Mouse (Mus musculus): ENCODE results near the gene Ramp3.

Ramp3 gene

DNA sequence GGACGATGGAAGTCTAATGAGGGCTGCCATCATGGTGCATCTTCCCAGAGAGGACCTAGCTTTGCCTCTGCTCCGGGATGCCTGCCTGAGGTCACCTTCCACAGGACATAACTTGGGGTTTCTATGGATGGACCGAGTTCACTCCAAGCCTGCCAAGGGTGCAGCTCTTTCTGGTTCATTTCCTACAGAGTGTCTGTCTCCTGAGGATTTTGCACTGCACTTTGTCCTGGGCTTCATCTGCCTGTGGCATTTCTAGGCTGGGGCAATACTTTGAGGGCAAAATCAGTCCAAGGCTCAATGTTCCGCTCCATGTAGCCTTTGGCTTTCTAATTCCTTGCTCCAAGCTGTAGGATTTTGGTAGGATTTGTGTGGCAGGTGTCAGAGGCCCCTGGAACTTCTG lies 12.5 kb downstream of the Ramp3 start:
- no peak for DNase-seq (ENCODE audit: low spot score)

DNA sequence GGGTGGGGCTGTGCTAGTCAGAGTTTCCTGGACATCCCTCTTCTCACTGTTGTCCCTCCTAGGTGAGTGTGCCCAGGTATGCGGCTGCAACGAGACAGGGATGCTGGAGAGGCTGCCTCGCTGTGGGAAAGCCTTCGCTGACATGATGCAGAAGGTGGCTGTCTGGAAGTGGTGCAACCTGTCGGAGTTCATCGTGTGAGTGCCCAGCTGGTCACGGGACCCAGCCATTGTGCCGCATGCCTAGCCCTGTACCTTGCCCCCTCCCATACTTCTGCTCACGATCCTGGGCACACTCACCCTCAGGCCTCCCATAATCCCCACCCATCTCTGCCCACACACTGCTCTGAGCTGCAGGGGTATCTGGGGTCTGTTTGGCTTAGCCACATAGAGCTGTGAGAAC lies 16.4 kb downstream of the Ramp3 start:
- DNase-seq (ENCODE audit: low spot score): no peak

DNA sequence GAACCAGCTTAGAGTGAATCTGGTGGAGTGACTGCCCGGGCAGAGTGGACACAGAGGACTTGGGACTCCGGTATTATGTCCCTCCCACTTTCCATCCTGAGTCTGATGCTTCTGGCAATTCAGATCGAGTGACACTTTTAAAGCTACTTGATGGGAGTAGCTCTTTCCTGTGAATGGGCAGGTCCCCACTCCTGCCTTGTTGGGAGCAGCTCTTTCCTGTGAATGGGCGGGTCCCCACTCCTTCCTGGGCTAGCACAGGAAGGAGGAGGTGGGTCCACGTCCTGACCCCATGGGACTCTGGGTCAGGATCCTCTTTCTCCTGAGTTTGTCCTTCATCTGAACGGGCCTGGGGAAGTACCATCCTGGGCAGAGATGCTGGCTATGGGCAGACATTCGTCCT lies 17.1 kb downstream of the Ramp3 start:
- DNase-seq (ENCODE audit: low spot score): no peak

DNA sequence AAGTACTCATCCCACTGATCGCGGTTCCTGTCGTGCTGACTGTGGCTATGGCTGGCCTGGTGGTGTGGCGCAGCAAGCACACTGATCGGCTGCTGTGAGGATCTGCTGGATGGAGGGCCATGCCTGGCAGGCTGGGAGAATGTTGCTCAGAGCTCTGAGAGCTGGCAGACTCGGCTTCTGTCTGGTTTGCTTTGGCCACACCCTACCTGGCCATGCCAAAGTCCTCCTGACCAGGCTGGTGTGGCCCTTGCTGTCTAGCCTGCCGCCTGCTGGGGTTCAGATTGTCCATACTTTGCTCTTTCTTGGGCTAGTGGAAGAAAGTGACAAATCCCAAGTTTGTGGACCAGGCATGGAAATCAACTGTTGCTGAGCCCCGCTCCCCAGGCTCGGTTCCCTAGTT lies 18.3 kb downstream of the Ramp3 start:
- DNase-seq (ENCODE audit: low spot score): no peak

DNA sequence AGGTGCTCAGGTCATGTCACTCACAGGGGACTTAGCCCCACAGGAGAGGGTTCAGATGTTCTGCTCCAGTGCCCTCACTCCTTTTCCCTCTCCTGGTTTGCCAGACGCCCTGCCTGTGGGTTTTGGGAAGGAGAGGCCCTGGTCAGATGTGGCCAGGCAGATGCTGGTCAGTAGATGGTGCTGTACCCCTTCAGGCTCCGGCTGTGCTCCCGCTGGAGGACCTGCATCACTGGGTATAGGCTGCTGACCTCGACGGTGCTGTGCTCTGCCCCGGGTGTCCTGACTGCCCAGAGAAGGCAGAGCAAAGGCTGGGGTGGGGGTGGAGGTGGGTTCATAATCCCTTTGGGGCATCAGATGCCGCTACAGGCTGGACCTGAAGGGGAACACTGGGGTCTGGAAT lies 19.2 kb downstream of the Ramp3 start:
- peak; percentile 55 for DNase-seq (ENCODE audit: low spot score)

DNA sequence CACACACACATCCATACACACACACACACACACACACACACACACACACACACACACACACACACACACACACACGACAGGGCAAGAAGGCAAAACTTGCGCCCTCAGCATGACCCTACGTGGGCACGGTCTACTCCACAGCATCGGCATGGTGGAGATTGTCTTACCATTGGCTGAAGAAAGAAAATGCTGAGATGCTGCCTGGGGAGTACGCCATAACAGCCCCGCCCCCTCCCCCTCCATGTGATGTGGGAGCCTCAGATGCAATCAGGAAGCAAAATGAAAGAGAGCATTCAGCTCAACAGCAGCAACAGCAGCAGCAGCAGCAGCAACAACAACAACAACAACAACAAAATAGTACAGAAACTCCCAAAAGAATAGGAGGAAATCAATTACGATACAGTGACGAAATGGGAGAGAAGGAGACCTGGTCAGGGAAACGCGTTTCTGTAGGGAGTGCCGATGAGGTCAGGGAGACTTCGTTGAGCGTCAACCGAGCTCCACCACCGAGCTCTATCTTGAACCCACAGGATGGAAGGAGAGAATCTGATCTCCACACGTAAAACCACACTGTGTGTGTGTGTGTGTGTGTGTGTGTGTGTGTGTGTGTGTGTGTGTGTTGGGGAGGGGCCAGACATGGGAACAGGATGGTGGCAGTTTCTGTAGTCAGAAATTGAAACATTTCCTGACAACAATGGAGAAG lies 21.5 kb downstream of the Ramp3 start:
- no peak for DNase-seq (ENCODE audit: low spot score)

DNA sequence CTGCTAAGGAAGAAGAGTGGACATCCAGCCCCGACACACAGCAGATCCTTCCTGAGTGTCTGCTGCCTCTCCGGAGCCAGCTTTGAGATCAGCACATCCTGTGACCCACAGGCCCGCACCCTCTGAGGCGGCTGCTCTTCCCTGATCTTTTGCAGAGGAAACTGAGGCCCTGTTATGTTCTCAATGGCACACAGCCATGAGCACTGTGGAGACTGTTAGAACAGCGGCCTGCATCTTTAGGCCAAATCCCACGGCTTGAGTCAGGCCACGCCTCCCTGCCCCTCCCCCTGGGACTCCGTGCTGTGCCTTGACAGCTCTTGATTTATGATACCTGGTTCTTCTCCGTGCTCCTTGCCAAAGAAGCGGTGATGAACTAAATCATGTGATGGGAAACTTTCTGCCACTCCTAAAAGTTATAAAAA lies 22.1 kb downstream of the Ramp3 start:
- peak; percentile 67 for DNase-seq (ENCODE audit: low spot score)

DNA sequence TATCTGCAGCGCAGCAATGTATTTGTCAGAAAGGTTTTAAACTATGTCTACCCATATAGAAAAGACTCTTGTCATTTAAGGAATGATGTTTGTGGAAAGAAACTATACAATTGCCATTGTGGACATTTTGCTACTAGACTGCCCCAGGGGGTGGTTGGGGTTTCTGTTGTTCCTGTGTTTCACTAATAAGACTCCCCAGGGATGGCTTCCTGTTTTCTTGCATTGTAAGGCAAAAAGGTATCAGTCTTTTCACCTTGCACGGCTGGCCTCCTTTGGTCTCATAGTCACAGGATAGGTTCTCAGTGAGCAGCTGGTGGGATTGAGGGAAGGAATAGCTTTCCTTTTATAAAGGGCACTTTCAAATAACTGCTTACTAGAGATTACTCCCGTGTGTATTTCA lies 26.4 kb downstream of the Ramp3 start:
- DNase-seq (ENCODE audit: low spot score): no peak

DNA sequence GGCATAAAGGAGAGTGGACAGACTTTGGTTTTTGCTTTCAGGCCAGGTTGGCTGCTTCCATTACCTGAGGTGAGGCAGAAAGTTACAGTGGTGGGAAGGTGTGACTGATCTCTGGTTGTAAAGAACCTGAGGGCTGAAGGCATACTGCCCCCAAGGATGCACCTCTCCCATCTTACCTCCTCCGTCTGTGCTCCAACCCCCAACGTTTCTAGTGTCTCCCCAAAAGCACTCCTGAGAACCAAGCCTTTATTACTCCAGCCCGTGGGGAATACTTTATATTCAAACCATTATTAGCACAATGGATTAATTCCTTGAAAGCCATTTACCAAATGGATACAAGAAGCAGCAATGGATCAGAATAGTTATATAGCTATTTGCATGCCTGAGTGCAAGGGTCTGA lies 30.6 kb downstream of the Ramp3 start:
- DNase-seq (ENCODE audit: low spot score): no peak

DNA sequence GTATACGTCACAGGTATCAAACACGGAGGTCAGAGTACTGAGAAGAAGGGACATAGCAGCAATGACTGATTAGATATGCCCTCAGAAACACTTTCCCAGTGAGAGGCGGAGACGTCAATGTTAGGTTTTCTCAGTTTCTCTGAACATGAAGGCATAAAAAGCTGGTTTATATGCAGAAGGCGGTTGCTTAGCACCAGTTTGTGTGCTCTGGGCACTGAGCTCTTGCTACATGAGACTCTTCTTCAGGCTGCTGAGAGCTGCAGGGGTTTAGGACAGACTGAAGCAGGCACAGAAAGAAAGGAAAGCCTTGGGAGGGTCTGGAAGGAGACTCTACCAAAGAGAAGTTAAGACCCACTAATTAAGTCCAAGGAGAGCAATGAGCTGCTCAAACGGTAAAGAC lies 34.0 kb downstream of the Ramp3 start:
- DNase-seq (ENCODE audit: low spot score): no peak

DNA sequence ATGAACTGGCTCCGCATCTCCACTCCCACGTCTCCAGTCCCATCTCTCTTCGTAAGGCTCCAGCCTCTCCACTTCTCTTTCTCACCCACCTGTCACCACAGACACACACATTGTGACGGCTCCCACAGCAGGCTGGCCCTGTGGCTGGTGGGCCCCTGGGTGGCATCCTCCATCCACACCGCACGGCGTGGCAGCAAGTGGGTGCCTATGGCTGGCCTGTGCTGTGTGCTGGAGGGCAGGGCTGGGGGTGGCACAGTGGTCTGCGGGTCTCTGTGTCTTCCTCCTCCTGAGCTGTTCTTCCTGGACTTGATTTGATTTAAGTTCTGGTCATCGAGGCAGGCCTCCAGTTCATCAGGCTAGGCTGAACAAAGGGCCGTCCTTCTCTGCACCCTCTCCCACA lies 35.8 kb downstream of the Ramp3 start:
- no peak for DNase-seq (ENCODE audit: low spot score)

DNA sequence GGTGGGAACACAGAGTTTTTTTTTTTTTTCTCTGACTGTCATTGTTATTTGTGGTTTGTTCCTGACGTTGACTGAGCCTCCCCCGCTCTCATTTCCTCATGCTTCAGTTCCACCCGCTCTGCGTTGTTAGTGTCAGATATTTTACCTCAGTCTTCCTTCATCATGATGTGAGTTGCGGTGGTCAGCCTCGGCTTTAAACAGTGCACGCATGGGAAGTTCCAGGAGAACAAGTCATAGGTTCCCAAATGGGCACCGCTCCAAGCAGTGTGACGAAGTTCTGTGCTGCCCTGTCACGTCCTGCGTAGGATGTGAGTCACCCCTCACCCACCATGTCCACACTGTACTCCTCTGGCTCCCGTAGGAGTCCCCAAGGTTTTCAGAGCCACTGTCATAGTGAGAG lies 36.9 kb downstream of the Ramp3 start:
- no peak for DNase-seq (ENCODE audit: low spot score)

DNA sequence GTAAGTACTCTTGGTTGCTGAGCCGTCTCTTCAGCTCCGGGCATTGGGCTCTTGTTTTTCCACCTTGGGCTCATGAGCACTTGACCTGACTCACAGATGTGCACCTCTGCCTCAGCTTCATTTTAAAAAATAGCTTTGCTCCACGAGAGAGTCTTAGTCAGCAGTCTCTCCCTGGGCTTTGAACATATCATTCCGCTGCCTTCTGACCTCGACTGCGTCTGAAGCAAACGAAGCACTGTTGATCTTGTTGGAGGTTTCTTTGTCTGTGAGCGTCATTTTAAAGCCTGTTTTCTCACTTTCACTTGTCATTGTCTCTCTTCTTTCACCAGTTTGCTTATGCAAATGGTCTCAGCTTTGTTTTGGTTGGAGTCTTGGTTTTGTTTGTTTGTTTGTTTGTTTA lies 38.2 kb downstream of the Ramp3 start:
- no peak for DNase-seq (ENCODE audit: low spot score)

DNA sequence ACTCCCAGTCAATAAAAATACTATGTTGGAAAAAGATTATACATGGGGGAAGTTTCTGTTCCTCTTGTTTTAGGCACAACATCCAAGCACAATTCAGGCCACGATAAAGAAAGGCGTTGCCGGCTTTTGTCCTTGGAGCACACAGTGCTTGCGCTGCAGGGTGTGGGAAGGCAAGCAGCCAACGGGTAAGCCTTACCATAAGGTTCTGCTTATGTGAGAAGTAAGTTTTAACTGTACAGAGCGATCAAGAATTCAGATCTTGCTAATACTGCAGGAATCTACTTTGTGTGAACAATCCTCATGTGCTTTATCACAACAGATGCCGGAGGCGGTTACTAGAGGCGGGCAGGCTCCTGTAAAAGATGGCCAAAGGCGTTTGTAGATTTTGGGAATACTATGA lies 39.4 kb downstream of the Ramp3 start:
- no peak for DNase-seq (ENCODE audit: low spot score)

DNA sequence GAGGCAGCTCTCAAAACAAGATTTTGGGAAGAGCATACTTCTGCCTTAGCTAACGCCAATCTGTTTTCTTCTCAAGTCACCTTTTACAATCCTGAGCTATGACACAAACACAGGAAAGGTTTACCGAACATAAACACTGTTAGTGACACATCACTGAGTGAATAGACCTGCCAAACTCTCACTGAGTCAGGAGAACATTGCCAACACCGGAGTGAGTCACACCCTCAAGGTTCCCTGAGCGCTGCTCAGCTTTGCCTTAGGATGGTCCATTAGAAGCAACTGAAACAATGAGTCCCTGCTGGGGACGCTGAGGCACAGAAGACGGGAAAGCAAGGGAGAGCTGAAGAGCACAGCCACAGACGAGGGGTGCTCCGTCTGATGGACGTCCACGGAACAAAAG lies 40.0 kb downstream of the Ramp3 start:
- DNase-seq (ENCODE audit: low spot score): no peak

DNA sequence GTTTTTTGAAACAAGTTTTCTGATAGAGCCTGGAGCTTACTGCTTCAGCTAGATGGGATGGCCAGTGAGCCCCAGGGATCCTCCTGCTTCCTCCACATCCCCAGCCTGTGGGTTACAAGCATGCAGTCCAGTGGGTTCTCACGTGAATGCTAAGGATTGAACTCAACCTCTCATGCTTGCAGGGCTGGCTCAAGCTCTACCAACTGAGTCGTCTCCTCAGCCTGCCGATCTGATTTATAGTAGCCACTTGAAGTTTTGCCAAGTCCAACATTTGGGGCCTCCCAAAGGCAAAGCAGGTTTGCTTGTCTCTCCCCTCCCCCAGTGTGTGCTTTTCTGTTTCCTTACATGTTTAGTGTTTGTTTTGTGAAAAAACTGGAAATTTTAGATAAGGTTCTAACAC lies 43.9 kb downstream of the Ramp3 start:
- no peak for DNase-seq (ENCODE audit: low spot score)

DNA sequence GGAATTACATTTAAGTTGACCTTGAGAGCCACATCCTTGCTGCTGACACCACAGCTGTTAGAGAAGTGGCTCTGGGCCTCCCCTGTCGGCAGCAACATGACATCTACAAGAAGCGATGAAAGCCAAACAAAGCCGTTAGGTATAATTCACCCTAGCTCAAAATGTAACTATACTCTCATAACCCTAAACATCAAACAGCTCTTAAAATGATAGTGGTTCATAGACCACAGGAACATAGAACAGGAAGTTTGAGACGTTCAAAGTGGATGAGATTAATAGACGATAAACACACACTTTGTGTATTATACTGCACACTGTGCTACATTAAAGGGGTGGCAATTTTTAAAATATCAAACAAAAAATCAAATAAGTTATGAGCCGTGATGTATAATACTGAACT lies 46.5 kb downstream of the Ramp3 start:
- no peak for DNase-seq (ENCODE audit: low spot score)

DNA sequence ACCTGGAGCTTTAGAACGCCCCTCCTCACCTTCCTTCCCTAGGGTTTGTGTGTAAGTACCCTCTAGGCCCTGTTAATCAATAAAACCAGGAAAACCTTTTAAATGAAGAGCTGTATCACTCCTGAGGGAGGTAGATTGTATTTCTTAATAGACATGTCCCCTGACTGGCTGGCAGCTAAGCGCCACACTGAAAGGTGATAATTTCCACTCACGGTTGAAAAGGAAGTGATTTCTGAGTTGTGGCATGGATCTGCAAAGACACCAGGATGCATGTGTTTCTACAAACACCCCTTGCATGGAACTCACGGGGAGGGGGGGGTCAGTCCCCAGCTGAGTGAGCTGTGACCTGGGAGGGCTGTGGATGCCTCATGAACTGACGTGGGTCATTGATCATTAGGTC lies 47.2 kb downstream of the Ramp3 start:
- DNase-seq (ENCODE audit: low spot score): no peak

DNA sequence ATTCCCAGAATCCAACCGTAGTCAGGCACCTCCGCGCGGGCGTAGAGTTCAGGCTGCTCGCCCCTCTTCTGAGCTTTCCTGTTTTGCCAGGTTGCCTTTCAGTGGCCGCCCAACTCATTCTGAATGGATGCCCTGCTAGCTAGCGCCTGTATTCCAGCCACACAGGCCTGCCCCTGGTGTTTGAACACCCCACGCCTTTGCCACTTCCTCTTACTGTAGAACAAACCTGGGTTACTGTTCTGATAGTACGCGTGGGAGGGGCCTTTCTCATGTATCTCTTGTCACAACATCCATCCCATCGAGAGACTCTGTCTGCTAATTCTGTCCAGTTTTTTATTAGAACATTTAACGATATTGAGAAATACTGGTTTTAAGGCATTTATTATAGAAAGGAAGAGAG lies 48.5 kb downstream of the Ramp3 start:
- no peak for DNase-seq (ENCODE audit: low spot score)

DNA sequence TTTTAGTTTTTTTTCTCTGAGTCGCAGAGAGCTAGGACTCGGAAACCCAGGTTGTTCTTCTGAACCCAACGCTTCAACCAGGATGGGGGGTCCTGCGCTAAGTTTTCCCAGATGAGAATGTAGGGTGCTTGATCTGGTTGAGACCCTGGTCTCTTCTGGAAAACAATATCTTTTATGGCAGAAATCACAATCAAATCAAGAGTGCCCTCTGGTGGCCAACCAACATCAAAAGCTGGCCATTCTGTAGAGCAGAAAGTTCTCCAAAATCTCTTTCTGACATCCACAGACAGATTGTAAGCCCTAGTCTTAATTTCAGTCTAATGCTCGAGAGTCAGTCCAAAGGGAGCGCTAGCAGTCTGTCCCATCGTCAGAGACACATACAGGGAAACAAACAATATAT lies 50.1 kb downstream of the Ramp3 start:
- DNase-seq (ENCODE audit: low spot score): no peak

DNA sequence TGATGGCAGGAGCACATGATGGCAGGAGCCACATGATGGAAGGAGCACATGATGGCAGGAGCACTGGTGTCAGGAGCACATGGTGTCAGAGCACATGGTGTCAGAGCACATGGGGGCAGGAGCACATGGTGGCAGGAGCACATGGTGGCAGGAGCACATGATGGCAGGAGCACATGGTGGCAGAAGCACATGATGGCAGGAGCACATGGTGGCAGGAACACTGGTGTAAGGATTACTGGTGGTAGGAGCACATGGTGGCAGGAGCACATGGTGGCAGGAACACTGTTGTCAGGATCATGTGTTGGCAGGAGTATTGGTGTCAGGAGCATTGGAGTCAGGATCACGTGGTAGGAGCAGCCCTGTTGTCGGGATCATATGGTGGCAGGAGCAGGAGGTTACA lies 52.1 kb downstream of the Ramp3 start:
- no peak for DNase-seq (ENCODE audit: low spot score)

DNA sequence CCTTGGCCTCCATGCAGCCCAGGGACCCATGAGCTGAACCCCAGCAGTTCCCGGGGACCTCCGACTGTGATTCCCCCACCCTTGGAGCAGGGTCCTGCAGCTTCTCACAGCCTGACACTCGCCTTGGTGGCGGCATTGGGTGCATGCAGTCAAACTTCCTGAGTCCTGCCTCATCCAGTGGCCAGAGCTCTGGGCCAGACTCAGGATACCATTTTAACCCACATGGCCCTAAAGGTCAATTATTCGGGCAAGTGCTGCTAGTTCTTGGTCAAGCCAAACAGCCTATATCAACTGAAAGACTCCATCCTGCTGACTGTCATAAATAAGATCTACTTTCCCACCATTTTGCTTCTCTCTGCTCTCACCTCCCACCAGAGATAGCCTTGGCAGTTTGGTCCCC lies 62.4 kb downstream of the Ramp3 start:
- no peak for DNase-seq (ENCODE audit: low spot score)

DNA sequence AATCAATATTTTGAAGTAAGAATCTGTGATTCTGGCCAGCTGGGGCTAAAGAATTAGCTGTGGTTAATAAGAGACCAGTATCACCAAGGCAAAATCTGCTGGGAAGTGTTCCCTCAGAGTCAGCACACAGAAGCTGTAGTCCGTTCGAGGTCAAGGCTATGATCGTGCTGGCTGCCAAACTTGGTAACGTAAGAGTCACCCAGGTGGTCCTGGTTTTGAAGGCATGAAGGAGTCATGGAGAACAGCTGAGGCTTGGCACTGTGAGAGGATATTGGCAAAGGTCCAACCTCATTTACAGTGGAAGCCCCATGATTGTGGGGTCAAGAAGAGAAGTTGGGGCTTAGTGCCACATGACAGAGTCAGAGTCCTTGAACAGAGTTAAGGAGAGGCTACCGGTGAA lies 68.6 kb downstream of the Ramp3 start:
- DNase-seq (ENCODE audit: low spot score): peak; percentile 20

Data from testis, postnatal 10 days (tissue).